Mouse (Mus musculus) kidney, adult 9 months (tissue): ENCODE results near the gene App.

Experiments used
- DNase-seq: peaks from one replicate; pipeline ENCODE4 v3.0.0; 2022

App gene

GRCm38 (mm10) chr16:84966983-84967382 is 206.6 kb downstream of the App start:
- DNase-seq, result no peak

- DNase-seq, result no peak
Measured at GRCm38 (mm10) chr16:84966096-84966495, 207.5 kb downstream of the App start.

GRCm38 (mm10) chr16:84963960-84964359 is 209.6 kb downstream of the App start:
- no peak for DNase-seq

GRCm38 (mm10) chr16:84963527-84963926 is 210.0 kb downstream of the App start:
- no peak for DNase-seq

GRCm38 (mm10) chr16:84957253-84957652 is 216.3 kb downstream of the App start:
- no peak for DNase-seq

GRCm38 (mm10) chr16:84956690-84957089 is 216.9 kb downstream of the App start:
- DNase-seq, result no peak

- no peak for DNase-seq
Measured at GRCm38 (mm10) chr16:84955840-84956239, 217.7 kb downstream of the App start.

DNA sequence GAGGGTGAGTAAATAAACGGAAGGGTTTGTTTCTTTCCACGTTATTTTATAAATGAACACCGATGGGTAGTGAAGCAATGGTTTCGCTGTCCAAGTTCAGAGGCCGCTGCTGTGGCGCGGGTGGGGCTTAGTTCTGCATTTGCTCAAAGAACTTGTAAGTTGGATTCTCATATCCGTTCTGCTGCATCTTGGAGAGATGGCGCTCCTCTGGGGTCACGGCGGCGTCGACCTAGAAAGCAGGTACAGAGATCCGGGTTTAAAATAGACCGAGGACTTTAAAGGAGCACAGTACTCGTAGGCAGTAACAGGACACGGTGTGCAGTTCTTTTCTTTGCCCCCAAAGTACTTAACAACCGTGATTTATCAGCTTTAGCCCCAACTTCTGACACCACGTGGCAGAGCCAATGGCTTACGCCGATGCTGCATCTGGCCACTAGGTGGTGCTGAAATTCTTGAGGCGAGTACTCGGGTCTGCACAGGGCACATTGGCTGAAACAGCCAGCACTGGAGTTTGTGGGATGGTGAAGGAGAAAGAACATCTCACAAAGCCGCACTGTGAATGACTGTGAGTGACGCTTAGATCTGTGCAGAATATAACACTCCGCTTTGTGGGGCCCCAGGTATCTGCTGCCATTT is 218.2 kb downstream of the App start:
- DNase-seq, result peak; percentile 87

- no peak for DNase-seq
Measured at GRCm38 (mm10) chr16:84931024-84931423, 242.5 kb downstream of the App start.

DNA sequence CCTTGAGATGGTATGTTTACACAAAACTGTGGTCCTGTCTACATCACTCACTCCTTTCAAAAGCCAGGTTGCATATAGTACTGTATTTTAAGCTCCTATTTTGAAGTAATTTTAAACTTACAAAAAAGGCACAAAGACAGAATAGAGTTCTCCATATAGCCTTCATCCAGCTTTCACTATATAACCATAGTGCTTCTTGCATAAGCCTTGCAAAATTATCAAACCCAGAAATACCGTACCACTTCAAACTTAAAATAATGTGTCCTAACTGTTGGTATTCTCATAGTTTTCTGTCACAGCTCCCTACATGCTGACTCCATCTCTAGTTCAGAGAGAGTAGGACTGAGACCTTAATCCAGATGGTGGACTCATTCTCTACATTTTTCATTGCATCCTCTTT is 245.7 kb downstream of the App start:
- DNase-seq, result no peak

DNA sequence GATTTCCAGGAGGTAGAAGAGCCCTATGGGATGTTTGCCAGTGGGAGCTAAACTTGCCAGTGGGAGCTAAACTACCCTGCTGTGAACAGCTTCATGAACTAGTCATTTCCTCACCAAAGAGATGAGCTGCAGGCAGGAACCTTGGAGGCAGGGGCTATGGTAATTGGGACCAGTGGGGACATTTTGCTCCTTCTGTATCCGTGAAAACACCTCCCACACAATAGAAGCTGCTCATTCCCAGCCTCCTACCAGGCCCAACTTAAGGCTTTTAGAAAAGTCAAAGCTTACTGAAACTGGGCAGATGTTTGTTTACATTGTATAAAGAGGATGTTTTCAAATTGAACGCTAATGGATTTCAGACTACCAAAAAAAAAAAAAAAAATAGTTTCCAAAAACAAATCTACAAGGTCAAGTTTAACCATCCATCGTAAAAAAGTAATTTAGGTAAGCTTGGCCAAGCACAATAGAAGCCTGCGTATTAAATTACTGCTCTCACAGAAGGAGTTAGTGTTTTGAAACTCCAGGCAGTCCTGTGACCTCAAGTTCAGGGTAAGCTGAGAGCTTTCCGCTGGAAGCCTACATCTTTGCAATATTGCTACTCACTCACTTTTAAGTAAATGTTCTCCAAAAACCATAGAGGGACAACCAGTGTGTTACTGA is 253.8 kb downstream of the App start:
- no peak for DNase-seq

- DNase-seq, result no peak
Measured at GRCm38 (mm10) chr16:84919087-84919486, 254.5 kb downstream of the App start.

- DNase-seq, result no peak
Measured at GRCm38 (mm10) chr16:84916772-84917171, 256.8 kb downstream of the App start.

GRCm38 (mm10) chr16:84911477-84912165 is 261.9 kb downstream of the App start:
- DNase-seq, result no peak

DNA sequence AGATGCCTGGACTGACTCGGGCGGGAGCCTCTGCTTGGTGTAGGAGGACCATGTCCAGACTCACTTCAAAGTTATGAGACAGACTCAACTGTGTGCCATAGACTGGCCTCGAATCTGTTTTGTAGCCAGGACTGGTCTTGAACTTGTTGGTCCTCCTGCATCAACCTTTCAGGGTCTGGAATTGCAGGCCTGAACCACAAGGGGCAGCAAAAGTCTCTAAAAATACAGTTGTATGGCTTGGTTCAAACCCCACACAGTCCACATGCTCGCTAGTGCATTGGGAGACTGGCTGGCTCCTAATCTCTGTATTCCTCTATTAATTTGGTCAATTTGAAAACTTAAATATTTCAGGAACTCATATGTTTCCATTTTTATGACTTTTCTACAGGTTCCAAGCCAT is 270.6 kb downstream of the App start:
- no peak for DNase-seq
